Mouse (Mus musculus) hindbrain, embryonic 15.5 days (tissue): ENCODE results near the gene Hist1h3d. TPM values are rescaled to one million over a fixed set of nuclear protein-coding genes. Genes with fewer than 3 reads are reported as not detected.
"Not testable (repeated sequence)": the region's sequence is repeated elsewhere in the genome, so short reads cannot be mapped to it uniquely, and the experiment has no call there.

Experiments
- ATAC-seq: fragments of 200-750 bp; cut with Nextera tagmentation; 2 replicates; pipeline ENCODE4 v1.8.0; 2017; ENCODE audit warnings: low read depth, moderate number of reproducible peaks, moderate TSS enrichment; ENCODE audit not compliant: low FRiP score
- H3K27ac ChIP-seq: fragments of 300-500 bp; sonication (generic); replicated peaks from 2 replicates; pipeline ENCODE4 v1.5.1; 2015; ENCODE audit warnings: mild to moderate bottlenecking, inconsistent platforms
- H3K27me3 ChIP-seq: fragments of 300-500 bp; sonication (generic); 2 replicates; pipeline ENCODE4 v1.6.1; 2015; ENCODE audit warnings: control low read depth, inconsistent platforms
- H3K36me3 ChIP-seq: fragments of 300-500 bp; sonication (generic); 2 replicates; pipeline ENCODE4 v1.6.1; 2015; ENCODE audit warnings: control low read depth, inconsistent platforms
- H3K4me1 ChIP-seq: fragments of 300-500 bp; sonication (generic); replicated peaks from 2 replicates; pipeline ENCODE4 v1.6.1; 2015; ENCODE audit warnings: control low read depth, inconsistent platforms
- H3K4me2 ChIP-seq: fragments of 300-500 bp; sonication (generic); 2 replicates; pipeline ENCODE4 v1.6.1; 2015; ENCODE audit warnings: moderate library complexity, mild to moderate bottlenecking, inconsistent platforms
- H3K4me3 ChIP-seq: fragments of 300-500 bp; sonication (generic); 2 replicates; pipeline ENCODE4 v1.5.1; 2015; ENCODE audit warnings: mild to moderate bottlenecking, inconsistent platforms
- H3K9ac ChIP-seq: fragments of 300-500 bp; sonication (generic); 2 replicates; pipeline ENCODE4 v1.6.1; 2015; ENCODE audit warnings: inconsistent platforms
- H3K9me3 ChIP-seq: fragments of 300-500 bp; sonication (generic); 2 replicates; pipeline ENCODE4 v1.6.1; 2016; ENCODE audit warnings: control low read depth, inconsistent platforms
- WGBS: fragments of 180-500 bp; shearing (Covaris S2); methylation state at CpG from one replicate; pipeline ENCODE4 v1.1.7; 2015; 5-methylcytosine and 5-hydroxymethylcytosine counted together
- polyA plus RNA-seq: library from polyadenylated mRNA; unstranded; fragments of >200 nt; fragmentation: Nextera tagmentation; extraction: Ambion mirVana; gene quantifications from 2 replicates; pipeline ENCODE4 v1.2.1, GENCODE M21; 2015

Gene Hist1h3d
- polyA plus RNA-seq, 1 experiment from 2014 or later = 1.2 TPM

GRCm38 (mm10) chr13:23543965-23544786 lies 31.4 kb upstream of the Hist1h3d start, which contains the start of gene Hist1h3f:
Gene Hist1h3f, plus strand, starts transcription at chr13:23544052.
- no peaks in the 10 kb centered on the region for H3K27me3 ChIP-seq
- H3K4me2 ChIP-seq = peak within 1 kb of the TSS; percentile 87
- peaks cover 8% of the 10 kb centered on the region for H3K4me1 ChIP-seq
- no peaks in the 10 kb centered on the region for H3K36me3 ChIP-seq
- H3K9me3 ChIP-seq = no peaks in the 10 kb centered on the region
- WGBS = under 1% methylated on average over 34 of the region's 45 CpGs
- ATAC-seq = peak; percentile 96
- H3K27ac ChIP-seq = peak within 1 kb of the TSS; percentile 90
- H3K9ac ChIP-seq = peak within 1 kb of the TSS; percentile 61
- H3K4me3 ChIP-seq = peak within 1 kb of the TSS; percentile 55

DNA sequence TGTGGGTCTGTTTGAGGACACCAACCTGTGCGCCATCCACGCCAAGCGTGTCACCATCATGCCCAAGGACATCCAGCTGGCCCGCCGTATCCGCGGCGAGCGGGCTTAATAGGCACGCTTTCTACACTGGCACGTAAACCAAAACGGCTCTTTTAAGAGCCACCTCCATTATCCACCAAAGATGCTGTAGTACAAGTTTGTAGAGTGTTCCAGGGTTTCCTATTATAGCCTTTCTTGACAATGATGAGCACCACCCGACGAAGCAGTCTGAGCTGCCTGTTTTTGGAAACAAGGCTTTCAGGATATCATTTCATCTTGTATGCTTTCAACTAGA lies 30.8 kb upstream of the Hist1h3d start:
- WGBS = 0% methylated on average over 11 of the region's 14 CpGs
- ATAC-seq, H3K36me3 ChIP-seq, H3K27me3 ChIP-seq, H3K4me1 ChIP-seq, H3K9me3 ChIP-seq: not testable (repeated sequence)
- Histone ChIP-seq H3K4me3 (peak overlapping the region; percentile 55), H3K27ac (peak overlapping the region; percentile 90; the same call in 1 of the 2 replicates), H3K9ac (peak overlapping the region; percentile 61; the same call in 1 of the 2 replicates), H3K4me2 (peak overlapping the region; percentile 87)

DNA sequence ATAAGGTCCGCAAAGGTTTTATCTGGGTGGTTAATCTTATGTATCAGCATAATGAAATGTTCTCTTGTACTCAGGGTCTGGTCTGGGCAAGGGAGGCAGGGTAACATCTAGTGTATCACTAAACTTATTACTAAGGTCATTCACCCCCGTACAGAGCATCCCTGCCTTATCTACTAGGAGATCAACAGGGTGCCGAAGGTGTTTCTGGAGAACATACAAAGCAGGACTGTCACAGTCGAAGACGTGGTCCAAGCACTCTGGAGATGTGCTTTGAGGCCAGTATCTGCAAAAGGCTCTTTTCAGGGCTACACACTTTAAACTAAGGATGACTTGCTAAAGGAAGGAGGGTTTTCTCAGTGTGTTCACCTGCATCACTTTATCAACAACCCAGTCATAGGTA lies 28.9 kb upstream of the Hist1h3d start:
- Histone ChIP-seq H3K4me1 (peaks cover 15% of the 10 kb centered on the region), H3K4me3 (no peak overlapping the region), H3K27me3 (no peaks in the 10 kb centered on the region), H3K27ac (no peak overlapping the region), H3K9ac (no peak overlapping the region), H3K9me3 (no peaks in the 10 kb centered on the region), H3K36me3 (no peaks in the 10 kb centered on the region), H3K4me2 (no peak overlapping the region)
- no peak for ATAC-seq
- 87% methylated on average over 5 of the region's 5 CpGs for WGBS

- no peaks in the 10 kb centered on the region for H3K36me3 ChIP-seq
- ATAC-seq = no peak
- peaks cover 29% of the 10 kb centered on the region for H3K4me1 ChIP-seq
- H3K27ac ChIP-seq = peak overlapping the region; percentile 87
- H3K4me3 ChIP-seq = peak overlapping the region; percentile 46
- 8% methylated on average over 3 of the region's 3 CpGs for WGBS
- H3K27me3 ChIP-seq = no peaks in the 10 kb centered on the region
- H3K4me2 ChIP-seq = peak overlapping the region; percentile 64
- H3K9ac ChIP-seq = peak overlapping the region; percentile 54; the same call in 1 of the 2 replicates
- H3K9me3 ChIP-seq = no peaks in the 10 kb centered on the region
These were observed 24.8 kb upstream of the Hist1h3d start for GRCm38 (mm10) chr13:23550761-23551145.

- not testable (repeated sequence) for H3K27me3 ChIP-seq, H3K36me3 ChIP-seq, H3K9me3 ChIP-seq
- ATAC-seq = peak; percentile 93
- H3K9ac ChIP-seq = peak within 1 kb of the TSS; percentile 54
- under 1% methylated on average over 47 of the region's 47 CpGs for WGBS
- H3K27ac ChIP-seq = peak within 1 kb of the TSS; percentile 87
- peak within 1 kb of the TSS; percentile 46 for H3K4me3 ChIP-seq
- peaks cover 32% of the 10 kb centered on the region for H3K4me1 ChIP-seq
- H3K4me2 ChIP-seq = peak within 1 kb of the TSS; percentile 64
These were observed 24.3 kb upstream of the Hist1h3d start, which contains the start of gene Hist1h4f for GRCm38 (mm10) chr13:23551146-23551834. Gene Hist1h4f, minus strand, starts transcription at chr13:23551648.

- no peaks in the 10 kb centered on the region for H3K36me3 ChIP-seq
- H3K4me1 ChIP-seq = peaks cover 38% of the 10 kb centered on the region
- H3K9ac ChIP-seq = 0 out of 2 replicates have a peak overlapping the region, but pooled peaks have one; percentile 17
- peak overlapping the region; percentile 87 for H3K27ac ChIP-seq
- H3K4me2 ChIP-seq = peak overlapping the region; percentile 64
- H3K4me3 ChIP-seq = peak overlapping the region; percentile 46
- no peak for ATAC-seq
- no peaks in the 10 kb centered on the region for H3K27me3 ChIP-seq
- no peaks in the 10 kb centered on the region for H3K9me3 ChIP-seq
- 52% methylated on average over 8 of the region's 8 CpGs for WGBS
These were observed 23.3 kb upstream of the Hist1h3d start for GRCm38 (mm10) chr13:23551931-23552914.

GRCm38 (mm10) chr13:23552962-23553361 lies 22.6 kb upstream of the Hist1h3d start, which contains the start of gene Hist1h1d:
Gene Hist1h1d, plus strand, starts transcription at chr13:23553262.
- H3K4me2 ChIP-seq = peak within 1 kb of the TSS; percentile 100
- H3K27ac ChIP-seq = 0 out of 2 replicates have a peak within 1 kb of the TSS, but pooled peaks have one; percentile 87
- H3K9me3 ChIP-seq = no peaks in the 10 kb centered on the region
- 0 out of 2 replicates have a peak within 1 kb of the TSS, but pooled peaks have one; percentile 17 for H3K9ac ChIP-seq
- H3K4me3 ChIP-seq = no peak within 1 kb of the TSS
- H3K36me3 ChIP-seq = no peaks in the 10 kb centered on the region
- no peaks in the 10 kb centered on the region for H3K27me3 ChIP-seq
- peaks cover 38% of the 10 kb centered on the region for H3K4me1 ChIP-seq
- no peak for ATAC-seq

- Histone ChIP-seq H3K9ac (peak overlapping the region; percentile 63), H3K36me3 (no peaks in the 10 kb centered on the region), H3K4me3 (peak overlapping the region; percentile 53), H3K4me1 (peaks cover 38% of the 10 kb centered on the region), H3K4me2 (peak overlapping the region; percentile 100), H3K27ac (peak overlapping the region; percentile 90), H3K27me3 (no peaks in the 10 kb centered on the region), H3K9me3 (no peaks in the 10 kb centered on the region)
- no peak for ATAC-seq
- WGBS = 21% methylated on average over 9 of the region's 9 CpGs
These were observed 21.2 kb upstream of the Hist1h3d start for GRCm38 (mm10) chr13:23554393-23554792.

DNA sequence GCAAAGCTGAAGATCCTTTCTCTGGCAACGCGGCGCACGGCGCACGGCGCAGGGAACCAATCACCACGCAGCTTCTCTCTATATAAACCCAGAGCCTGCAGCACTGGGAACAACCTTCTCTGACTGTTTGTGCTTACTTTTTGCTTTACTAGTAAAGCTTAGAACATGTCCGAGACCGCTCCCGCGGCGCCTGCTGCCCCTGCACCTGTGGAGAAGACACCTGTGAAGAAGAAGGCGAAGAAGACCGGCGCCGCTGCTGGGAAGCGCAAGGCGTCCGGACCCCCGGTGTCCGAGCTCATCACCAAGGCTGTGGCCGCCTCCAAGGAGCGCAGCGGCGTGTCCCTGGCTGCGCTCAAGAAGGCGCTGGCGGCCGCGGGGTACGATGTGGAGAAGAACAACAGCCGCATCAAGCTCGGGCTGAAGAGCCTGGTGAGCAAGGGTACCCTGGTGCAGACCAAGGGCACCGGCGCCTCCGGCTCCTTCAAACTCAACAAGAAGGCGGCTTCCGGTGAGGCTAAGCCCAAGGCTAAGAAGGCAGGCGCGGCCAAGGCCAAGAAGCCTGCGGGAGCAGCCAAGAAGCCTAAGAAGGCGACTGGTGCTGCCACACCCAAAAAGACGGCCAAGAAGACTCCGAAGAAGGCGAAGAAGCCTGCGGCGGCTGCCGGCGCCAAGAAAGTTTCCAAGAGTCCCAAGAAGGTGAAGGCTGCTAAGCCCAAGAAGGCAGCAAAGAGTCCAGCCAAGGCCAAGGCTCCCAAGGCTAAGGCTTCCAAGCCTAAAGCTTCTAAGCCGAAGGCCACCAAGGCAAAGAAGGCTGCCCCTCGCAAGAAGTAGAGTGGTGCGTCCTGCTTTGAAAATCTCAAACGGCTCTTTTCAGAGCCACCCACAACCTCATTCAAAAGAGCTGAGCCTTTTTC lies 20.4 kb upstream of the Hist1h3d start:
- Histone ChIP-seq H3K27me3 (no peaks in the 10 kb centered on the region), H3K4me1 (peaks cover 38% of the 10 kb centered on the region), H3K9ac (peak overlapping the region; percentile 63), H3K4me3 (peak overlapping the region; percentile 53), H3K27ac (peak overlapping the region; percentile 90), H3K9me3 (no peaks in the 10 kb centered on the region), H3K36me3 (no peaks in the 10 kb centered on the region), H3K4me2 (peak overlapping the region; percentile 100)
- ATAC-seq = peak; percentile 79
- under 1% methylated on average over 53 of the region's 54 CpGs for WGBS

- Histone ChIP-seq H3K4me3 (peak overlapping the region; percentile 53), H3K4me1 (peaks cover 36% of the 10 kb centered on the region), H3K27ac (peak overlapping the region; percentile 90), H3K36me3 (no peaks in the 10 kb centered on the region), H3K9ac (peak overlapping the region; percentile 63), H3K4me2 (peak overlapping the region; percentile 100), H3K9me3 (no peaks in the 10 kb centered on the region), H3K27me3 (no peaks in the 10 kb centered on the region)
- peak; percentile 88 for ATAC-seq
- 0% methylated on average over 18 of the region's 18 CpGs for WGBS
These were observed 19.6 kb upstream of the Hist1h3d start for GRCm38 (mm10) chr13:23555839-23556416.
